Mouse (Mus musculus): Measurements from ENCODE around the gene Tcte1. TPM values are rescaled to one million over a fixed set of nuclear protein-coding genes. Genes with fewer than 3 reads are reported as not detected.

The Tcte1 gene
- polyA plus RNA-seq, 1 experiment from 2014 or later = 6.0 TPM

- Histone ChIP-seq H3K4me3 (0 out of 2 replicates have a peak overlapping the region, but pooled peaks have one; percentile 89), H3K9me3 (no peaks in the 10 kb centered on the region), H3K27me3 (replicated peaks) (no peaks in the 10 kb centered on the region), H3K27ac (no peak overlapping the region), H3K4me2 (peak overlapping the region; percentile 93), H3K4me1 (peaks cover 27% of the 10 kb centered on the region), H3K9ac (no peak overlapping the region), H3K36me3 (replicated peaks) (peaks cover 21% of the 10 kb centered on the region)
- no peak for ATAC-seq (replicated peaks)
- 79% methylated on average over 12 of the region's 12 CpGs for WGBS
These were observed 40.0 kb downstream of the Tcte1 start for GRCm38 (mm10) chr17:45563216-45563615.

DNA sequence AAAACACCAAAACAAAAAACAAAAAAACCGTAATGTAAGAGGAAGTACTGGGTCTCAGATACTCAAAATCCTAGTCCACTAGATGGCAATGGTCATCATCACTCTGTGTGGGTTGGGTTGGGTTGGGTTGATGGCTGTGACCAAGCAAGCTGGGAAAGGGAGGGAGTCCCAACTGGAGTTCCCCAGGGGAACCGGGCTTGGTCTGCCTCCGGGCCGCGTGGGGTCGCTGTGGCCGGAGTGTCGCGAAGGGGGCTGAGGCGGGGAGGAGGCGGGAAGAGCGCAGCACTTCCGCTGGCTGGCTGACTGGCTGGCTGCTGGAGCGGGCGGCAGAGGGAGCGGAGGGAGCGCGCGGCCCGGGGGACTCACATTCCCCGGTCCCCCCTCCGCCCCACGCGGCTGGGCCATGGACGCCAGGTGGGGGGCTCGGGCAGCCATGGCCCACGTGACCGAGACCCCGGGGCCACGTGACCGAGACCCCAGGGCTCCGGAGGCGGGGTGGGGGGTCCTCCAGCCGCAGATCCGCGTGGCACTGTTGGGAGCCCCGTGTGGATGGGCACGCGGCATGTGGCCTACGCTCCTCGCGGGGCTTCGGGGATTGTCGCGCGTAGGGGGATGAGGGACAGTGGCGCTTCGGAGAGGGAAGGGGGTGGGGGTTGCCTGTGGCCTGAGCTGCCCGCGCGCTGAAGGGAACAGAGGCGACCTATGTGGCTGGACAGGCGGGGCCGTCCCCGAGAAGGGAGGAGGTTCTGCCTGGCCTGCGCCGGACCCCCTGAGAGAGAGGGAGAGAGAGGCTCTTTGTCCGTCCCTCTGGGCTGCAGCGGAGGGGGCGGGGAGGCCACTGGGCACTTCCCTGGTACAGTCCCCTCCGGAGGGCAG is 40.7 kb downstream of the Tcte1 start, which contains the start of gene Slc35b2:
TSS of gene Slc35b2 (plus strand) at position 220 of the 876 bp plus-strand sequence.
- Histone ChIP-seq H3K4me3 (peak within 1 kb of the TSS; percentile 89), H3K4me2 (peak within 1 kb of the TSS; percentile 93), H3K27me3 (replicated peaks) (no peaks in the 10 kb centered on the region), H3K36me3 (replicated peaks) (peaks cover 28% of the 10 kb centered on the region), H3K27ac (peak within 1 kb of the TSS; percentile 87), H3K9ac (peak within 1 kb of the TSS; percentile 77), H3K9me3 (no peaks in the 10 kb centered on the region), H3K4me1 (peaks cover 28% of the 10 kb centered on the region)
- under 1% methylated on average over 61 of the region's 61 CpGs for WGBS
- peak; percentile 89 for ATAC-seq (replicated peaks)

GRCm38 (mm10) chr17:45564531-45565084 is 41.4 kb downstream of the Tcte1 start:
- Histone ChIP-seq H3K9ac (peak overlapping the region; percentile 77), H3K4me3 (peak overlapping the region; percentile 89), H3K36me3 (replicated peaks) (peaks cover 35% of the 10 kb centered on the region), H3K9me3 (no peaks in the 10 kb centered on the region), H3K27ac (peak overlapping the region; percentile 87), H3K27me3 (replicated peaks) (no peaks in the 10 kb centered on the region), H3K4me2 (peak overlapping the region; percentile 93), H3K4me1 (peaks cover 34% of the 10 kb centered on the region)
- ATAC-seq (replicated peaks) = peak; percentile 15
- WGBS = 12% methylated on average over 18 of the region's 18 CpGs

DNA sequence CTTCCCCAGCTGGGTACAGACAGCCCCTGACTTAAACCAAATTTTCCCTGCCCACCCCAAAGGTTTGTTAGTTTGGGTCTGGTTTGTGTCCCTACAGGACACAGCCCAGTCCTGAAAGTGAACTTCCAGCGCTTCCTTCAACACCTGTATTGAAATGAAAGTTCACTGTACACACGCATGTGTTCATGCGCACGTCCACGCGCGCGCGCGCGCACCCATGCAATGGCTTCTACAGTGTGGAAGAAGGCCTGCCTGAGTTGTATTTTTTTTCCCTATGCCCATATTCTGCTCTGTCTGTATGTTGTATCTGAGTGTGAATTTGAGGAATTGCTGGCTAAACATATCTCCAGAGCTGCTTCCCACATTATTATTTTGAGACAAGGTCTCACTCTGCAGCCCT is 41.9 kb downstream of the Tcte1 start:
- Histone ChIP-seq H3K36me3 (replicated peaks) (peaks cover 40% of the 10 kb centered on the region), H3K4me3 (peak overlapping the region; percentile 89), H3K27me3 (replicated peaks) (no peaks in the 10 kb centered on the region), H3K9me3 (no peaks in the 10 kb centered on the region), H3K27ac (0 out of 2 replicates have a peak overlapping the region, but pooled peaks have one; percentile 87), H3K4me1 (peaks cover 39% of the 10 kb centered on the region), H3K9ac (peak overlapping the region; percentile 77), H3K4me2 (peak overlapping the region; percentile 93)
- WGBS = 95% methylated on average over 11 of the region's 11 CpGs
- ATAC-seq (replicated peaks) = no peak

- Histone ChIP-seq H3K4me3 (0 out of 2 replicates have a peak overlapping the region, but pooled peaks have one; percentile 2), H3K27me3 (replicated peaks) (no peaks in the 10 kb centered on the region), H3K36me3 (replicated peaks) (peaks cover 48% of the 10 kb centered on the region), H3K4me1 (peaks cover 43% of the 10 kb centered on the region), H3K9me3 (no peaks in the 10 kb centered on the region), H3K27ac (no peak overlapping the region), H3K4me2 (no peak overlapping the region), H3K9ac (no peak overlapping the region)
- WGBS = 94% methylated on average over 1 of the region's 1 CpGs
- ATAC-seq (replicated peaks) = no peak
These were observed 42.8 kb downstream of the Tcte1 start for GRCm38 (mm10) chr17:45566031-45566359.

GRCm38 (mm10) chr17:45566360-45567161 is 43.3 kb downstream of the Tcte1 start:
- Histone ChIP-seq H3K27ac (no peak overlapping the region), H3K4me1 (peaks cover 48% of the 10 kb centered on the region), H3K4me2 (no peak overlapping the region), H3K9me3 (no peaks in the 10 kb centered on the region), H3K36me3 (replicated peaks) (peaks cover 53% of the 10 kb centered on the region), H3K27me3 (replicated peaks) (no peaks in the 10 kb centered on the region), H3K9ac (no peak overlapping the region), H3K4me3 (0 out of 2 replicates have a peak overlapping the region, but pooled peaks have one; percentile 2)
- 70% methylated on average over 18 of the region's 18 CpGs for WGBS
- ATAC-seq (replicated peaks) = no peak

DNA sequence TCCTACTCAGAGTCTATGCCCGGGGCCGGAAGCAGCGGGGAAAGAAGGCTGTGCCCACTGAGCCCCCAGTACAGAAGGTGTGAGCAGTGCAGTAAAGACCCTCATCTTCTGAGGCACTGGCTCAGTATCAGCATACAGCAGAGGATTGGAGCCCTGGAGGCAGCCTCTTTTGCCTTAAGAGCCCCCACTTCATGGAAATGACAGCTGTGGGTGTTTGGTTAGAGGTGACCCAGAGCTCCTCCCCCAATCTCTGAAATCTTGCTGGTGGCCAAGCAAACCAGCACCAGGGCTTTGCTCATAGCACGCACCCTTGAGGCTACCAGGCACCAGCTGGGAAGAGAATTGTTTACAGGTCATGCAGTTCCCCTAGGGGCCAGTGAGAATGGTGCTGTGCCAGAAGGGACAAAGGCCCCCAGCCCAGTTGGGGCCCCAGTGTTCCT is 43.9 kb downstream of the Tcte1 start:
- Histone ChIP-seq H3K27me3 (replicated peaks) (no peaks in the 10 kb centered on the region), H3K36me3 (replicated peaks) (peaks cover 55% of the 10 kb centered on the region), H3K9me3 (no peaks in the 10 kb centered on the region), H3K4me2 (no peak overlapping the region), H3K9ac (no peak overlapping the region), H3K4me3 (no peak overlapping the region), H3K27ac (no peak overlapping the region), H3K4me1 (peaks cover 54% of the 10 kb centered on the region)
- ATAC-seq (replicated peaks) = no peak
- 37% methylated on average over 4 of the region's 4 CpGs for WGBS

- Histone ChIP-seq H3K4me2 (no peak overlapping the region), H3K4me1 (peaks cover 54% of the 10 kb centered on the region), H3K27ac (no peak overlapping the region), H3K27me3 (replicated peaks) (no peaks in the 10 kb centered on the region), H3K9me3 (no peaks in the 10 kb centered on the region), H3K36me3 (replicated peaks) (peaks cover 55% of the 10 kb centered on the region), H3K4me3 (no peak overlapping the region), H3K9ac (no peak overlapping the region)
- WGBS = 91% methylated on average over 12 of the region's 12 CpGs
- ATAC-seq (replicated peaks) = no peak
These were observed 45.8 kb downstream of the Tcte1 start for GRCm38 (mm10) chr17:45568990-45569389.

- WGBS = 84% methylated on average over 4 of the region's 4 CpGs
- no peak overlapping the region for H3K27ac ChIP-seq
These were observed 46.8 kb downstream of the Tcte1 start for GRCm38 (mm10) chr17:45569999-45570398.

GRCm38 (mm10) chr17:45572103-45573086 is 49.2 kb downstream of the Tcte1 start:
- Histone ChIP-seq H3K9me3 (no peaks in the 10 kb centered on the region), H3K36me3 (replicated peaks) (peaks cover 41% of the 10 kb centered on the region), H3K9ac (peak overlapping the region; percentile 96), H3K4me2 (peak overlapping the region; percentile 76), H3K27ac (peak overlapping the region; percentile 97), H3K4me1 (peaks cover 39% of the 10 kb centered on the region), H3K4me3 (peak overlapping the region; percentile 88), H3K27me3 (replicated peaks) (no peaks in the 10 kb centered on the region)
- peak; percentile 60 for ATAC-seq (replicated peaks)
- under 1% methylated on average over 54 of the region's 57 CpGs for WGBS

More at GRCm38 (mm10) chr17:45569999-45570398, 46.8 kb downstream of the Tcte1 start:
- no peak overlapping the region for H3K4me2 ChIP-seq
- peaks cover 53% of the 10 kb centered on the region for H3K4me1 ChIP-seq
- H3K9ac ChIP-seq = no peak overlapping the region
- H3K36me3 ChIP-seq (replicated peaks) = peaks cover 55% of the 10 kb centered on the region
- no peaks in the 10 kb centered on the region for H3K27me3 ChIP-seq (replicated peaks)
- no peak for ATAC-seq (replicated peaks)
- H3K4me3 ChIP-seq = no peak overlapping the region
- no peaks in the 10 kb centered on the region for H3K9me3 ChIP-seq

All from midbrain, embryonic 15.5 days (tissue).